Mouse (Mus musculus) spleen, adult 2 months (tissue): ENCODE results near the gene Fam104a. TPM values are rescaled to one million over a fixed set of nuclear protein-coding genes. Genes with fewer than 3 reads are reported as not detected.

ENCODE experiments used
- DNase-seq, 2 experiments: peaks; one replicate each; pipeline versions ENCODE4 v3.0.0 to v3.0.0-alpha.2; 2012 to 2021; ENCODE audit warnings: low spot score in 2 of 2, low read depth in 1 of 2
- H3K27ac ChIP-seq: fragments of 200-500 bp; 2 replicates; pipeline ENCODE4 v1.5.1; 2012; ENCODE audit warnings: low read length, inconsistent platforms; ENCODE audit not compliant: insufficient read depth
- H3K27me3 ChIP-seq: fragments of 200-500 bp; 2 replicates; pipeline ENCODE4 v1.6.1; 2012; ENCODE audit warnings: mild to moderate bottlenecking, moderate library complexity, low read length, inconsistent platforms; ENCODE audit not compliant: control insufficient read depth, insufficient read depth
- H3K36me3 ChIP-seq: fragments of 200-500 bp; 2 replicates; pipeline ENCODE4 v1.6.1; 2012; ENCODE audit warnings: mild to moderate bottlenecking, low read length, inconsistent platforms; ENCODE audit not compliant: control insufficient read depth, insufficient read depth
- H3K4me1 ChIP-seq: fragments of 200-500 bp; 2 replicates; pipeline ENCODE4 v1.6.1; 2011; ENCODE audit warnings: inconsistent platforms; ENCODE audit not compliant: control insufficient read depth, insufficient read depth, insufficient read length
- H3K4me3 ChIP-seq: fragments of 200-500 bp; 2 replicates; pipeline ENCODE4 v1.5.1; 2011; ENCODE audit warnings: mild to moderate bottlenecking, inconsistent platforms; ENCODE audit not compliant: insufficient read depth, insufficient read length; ENCODE audit errors: extremely low read depth
- CTCF ChIP-seq: fragments of 200-500 bp; IDR thresholded peaks from 2 replicates; pipeline ENCODE4 v1.5.1; 2011; ENCODE audit warnings: mild to moderate bottlenecking, inconsistent platforms; ENCODE audit not compliant: insufficient read depth, insufficient read length, insufficient replicate concordance; ENCODE audit errors: extremely low read depth
- POLR2A ChIP-seq: fragments of 200-500 bp; IDR thresholded peaks from 2 replicates; pipeline ENCODE4 v1.6.1; 2011; ENCODE audit warnings: low read depth, low read length, inconsistent platforms
- WGBS: fragments of 180-500 bp; shearing (Covaris S2); methylation state at CpG from one replicate; pipeline ENCODE4 v1.1.7; 2018; 5-methylcytosine and 5-hydroxymethylcytosine counted together
- polyA plus RNA-seq: library from polyadenylated mRNA; depleted of rRNA; stranded (reverse); fragments of >200 nt; gene quantifications from 2 replicates; pipeline ENCODE4 v1.2.3, GENCODE M21; 2012

Fam104a gene
- polyA plus RNA-seq, 1 experiment: 20.1 TPM

DNA sequence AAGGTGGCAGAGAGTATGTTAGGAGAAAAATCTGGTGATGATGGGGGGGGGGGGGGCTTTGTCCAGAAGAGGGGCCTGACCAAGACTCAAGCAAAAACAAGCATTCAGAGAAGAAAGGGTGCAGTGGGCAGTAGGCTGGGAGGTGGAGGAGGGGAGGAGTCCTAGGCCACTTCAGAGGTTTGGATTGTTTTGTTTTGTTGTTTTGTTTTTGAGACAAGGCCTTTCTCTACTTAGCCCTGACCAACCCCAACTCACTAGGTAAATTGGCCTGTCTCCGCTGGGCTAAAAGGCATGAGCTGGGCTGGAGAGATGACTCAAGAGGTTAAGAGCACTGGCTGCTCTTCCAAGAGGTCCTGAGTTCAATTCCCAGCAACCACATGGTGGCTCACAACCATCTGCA, 27.1 kb upstream of the Fam104a start:
- TF ChIP-seq POLR2A (no peak), CTCF (no peak)
- H3K36me3 ChIP-seq: no peaks in the 10 kb centered on the region
- WGBS: 91% methylated on average over 1 of the region's 1 CpGs

DNA sequence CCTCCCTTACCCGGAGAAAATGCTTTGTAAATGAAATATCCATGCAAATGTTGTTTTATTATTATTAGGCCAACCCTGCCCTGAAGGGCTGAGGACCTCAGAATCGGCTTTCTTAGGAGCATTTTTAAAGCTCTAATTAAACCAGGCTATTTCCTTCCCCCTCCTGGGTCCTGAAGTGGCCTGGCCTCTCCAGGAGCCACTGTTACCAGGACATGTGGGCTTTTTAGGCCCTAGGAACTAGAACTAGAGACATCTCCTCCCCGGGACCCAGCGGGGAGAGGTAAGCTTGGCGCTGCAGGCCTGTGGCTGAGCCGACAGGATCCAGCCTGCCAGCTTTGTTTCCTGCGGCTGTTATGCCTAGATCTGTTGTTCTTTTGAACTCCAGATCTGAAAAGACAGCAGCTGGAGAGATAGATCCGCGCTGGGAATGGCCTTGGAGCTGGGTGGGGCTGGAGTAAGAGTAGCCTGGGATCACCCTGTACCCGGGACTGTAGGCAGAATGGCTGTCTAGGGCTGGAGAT, 26.4 kb upstream of the Fam104a start:
- Histone ChIP-seq H3K4me1 (no peaks in the 10 kb centered on the region), H3K27ac (peak overlapping the region; percentile 25; the same call in 1 of the 2 replicates), H3K36me3 (no peaks in the 10 kb centered on the region), H3K4me3 (no peak overlapping the region), H3K27me3 (no peaks in the 10 kb centered on the region)
- WGBS: 23% methylated on average over 10 of the region's 10 CpGs
- DNase-seq: no peak
- TF ChIP-seq POLR2A (no peak), CTCF (no peak)

More for the DNA sequence above, 27.1 kb upstream of the Fam104a start:
- no peaks in the 10 kb centered on the region for H3K27me3 ChIP-seq
- no peak overlapping the region for H3K27ac ChIP-seq
- no peaks in the 10 kb centered on the region for H3K4me1 ChIP-seq
- DNase-seq: no peak
- H3K4me3 ChIP-seq: no peak overlapping the region

DNA sequence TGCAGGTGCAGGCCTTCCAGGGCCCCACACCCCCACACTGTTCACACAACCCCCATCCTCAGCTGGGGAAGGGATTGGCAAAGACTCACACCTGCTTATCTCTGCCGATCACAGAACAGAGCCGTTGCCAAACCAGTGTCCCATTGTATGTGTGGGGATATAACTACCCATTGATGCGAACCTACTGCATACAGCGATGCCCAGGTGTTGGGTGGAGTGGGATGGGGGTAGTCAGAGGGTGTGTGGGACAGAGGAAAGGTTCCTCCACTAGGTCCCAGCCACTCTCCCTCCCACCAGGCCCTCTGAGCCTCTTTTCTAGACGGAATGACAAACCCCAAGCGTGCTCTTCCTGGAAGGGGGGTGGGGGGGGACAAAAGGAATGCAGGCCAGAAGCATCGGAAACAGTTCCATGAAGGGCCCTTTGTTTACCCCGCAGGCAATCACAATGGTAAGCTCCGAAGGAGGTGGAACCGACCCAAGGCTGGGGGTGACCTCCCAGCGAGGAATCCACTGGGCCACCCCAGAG, 25.8 kb upstream of the Fam104a start, which contains the start of gene Cpsf4l:
Gene Cpsf4l (minus strand): TSS at position 287 of the 526 bp plus-strand sequence.
- H3K27me3 ChIP-seq: no peaks in the 10 kb centered on the region
- no peaks in the 10 kb centered on the region for H3K36me3 ChIP-seq
- no peak within 1 kb of the TSS for H3K4me3 ChIP-seq
- DNase-seq: no peak
- H3K4me1 ChIP-seq: no peaks in the 10 kb centered on the region
- WGBS: 62% methylated on average over 11 of the region's 11 CpGs
- TF ChIP-seq CTCF (no peak), POLR2A (no peak)
- H3K27ac ChIP-seq: peak within 1 kb of the TSS; percentile 25; the same call in 1 of the 2 replicates

DNA sequence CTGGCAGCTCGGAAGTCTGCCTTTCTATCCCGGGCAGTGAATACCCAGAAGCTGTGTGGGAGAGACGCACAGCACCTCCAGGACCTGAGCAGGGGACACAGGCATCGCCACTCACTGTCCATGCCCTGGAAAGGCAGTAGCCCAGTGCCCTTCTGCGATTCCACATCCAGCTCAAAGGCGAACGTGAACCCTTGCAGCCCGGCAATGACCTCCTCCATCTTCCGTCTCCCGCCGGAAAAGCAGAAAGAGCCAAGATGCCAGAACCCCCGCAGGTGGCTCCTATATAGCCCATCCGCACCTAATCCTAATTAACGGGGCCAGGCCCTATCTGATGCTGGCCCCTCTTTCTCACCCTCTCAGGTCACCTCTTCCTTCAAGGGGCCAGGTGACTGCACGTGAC, 25.3 kb upstream of the Fam104a start:
- 88% methylated on average over 15 of the region's 15 CpGs for WGBS
- H3K27ac ChIP-seq: no peak overlapping the region
- no peak for TF ChIP-seq POLR2A
- no peak for TF ChIP-seq CTCF
- H3K27me3 ChIP-seq: no peaks in the 10 kb centered on the region
- no peak for DNase-seq
- H3K4me1 ChIP-seq: no peaks in the 10 kb centered on the region
- no peaks in the 10 kb centered on the region for H3K36me3 ChIP-seq
- no peak overlapping the region for H3K4me3 ChIP-seq

DNA sequence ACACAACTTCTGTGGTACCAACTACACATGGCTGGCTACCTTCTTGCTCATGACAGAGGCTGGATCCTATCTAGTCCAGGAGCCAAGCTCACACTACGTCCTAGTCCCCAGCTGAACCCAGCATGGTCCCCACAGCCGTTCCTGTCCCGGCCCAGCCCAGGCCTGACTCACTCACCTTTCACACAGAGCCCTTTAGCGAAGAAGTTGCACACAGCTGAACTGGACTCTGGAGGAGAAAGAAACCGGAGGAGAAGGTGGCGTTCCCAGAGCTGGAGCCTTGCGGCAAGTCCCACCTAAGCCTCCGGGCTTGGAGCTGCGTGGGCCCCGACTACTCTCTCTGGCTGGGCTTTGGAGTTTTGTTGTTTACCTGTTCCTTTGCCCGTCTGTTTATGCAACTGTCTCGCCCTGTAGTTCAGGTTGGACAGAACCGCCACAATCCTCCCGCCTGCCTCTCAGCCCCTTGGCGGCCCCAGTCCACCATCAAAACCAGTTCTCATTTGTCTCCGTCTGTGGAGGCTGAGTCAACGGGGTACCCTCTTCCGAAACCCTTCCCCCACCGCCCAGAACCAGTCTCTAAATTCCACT, 24.8 kb upstream of the Fam104a start:
- TF ChIP-seq CTCF (no peak), POLR2A (no peak)
- no peaks in the 10 kb centered on the region for H3K27me3 ChIP-seq
- DNase-seq: no peak
- no peak overlapping the region for H3K27ac ChIP-seq
- no peak overlapping the region for H3K4me3 ChIP-seq
- no peaks in the 10 kb centered on the region for H3K4me1 ChIP-seq
- WGBS: 90% methylated on average over 19 of the region's 19 CpGs
- H3K36me3 ChIP-seq: no peaks in the 10 kb centered on the region

DNA sequence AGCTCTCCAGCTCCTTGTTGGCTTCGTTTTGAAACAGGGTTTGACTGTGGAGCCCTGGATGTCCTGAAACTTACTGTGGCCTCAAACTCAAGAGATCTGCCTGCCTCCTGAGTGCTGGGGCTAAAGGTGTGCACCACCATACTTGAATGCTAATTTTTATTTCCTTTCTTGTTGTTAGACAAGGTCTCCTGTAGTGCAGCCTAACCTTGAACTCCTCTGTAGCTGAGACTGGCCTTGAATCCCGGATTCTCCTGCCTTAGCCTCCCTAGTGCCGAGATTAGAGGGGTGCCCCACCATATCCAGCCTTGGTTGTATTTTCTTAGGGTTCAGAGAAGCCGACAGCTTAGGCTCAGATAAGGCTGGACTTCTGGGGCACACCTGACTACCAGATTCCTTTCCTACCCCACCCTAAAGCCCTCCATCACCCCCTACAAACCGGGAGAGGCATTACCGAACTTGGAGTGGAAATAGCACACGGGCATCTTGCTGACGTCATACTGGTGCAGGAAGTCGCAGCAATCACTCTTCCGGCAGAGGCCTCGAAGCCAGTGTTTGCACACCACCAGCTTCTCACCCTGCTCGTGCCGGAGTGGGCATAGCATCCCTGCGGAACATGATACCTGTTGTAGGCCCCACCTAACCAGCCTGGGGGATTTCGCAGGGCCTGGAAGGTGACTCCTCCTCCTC, 22.2 kb upstream of the Fam104a start:
- Histone ChIP-seq H3K27me3 (no peaks in the 10 kb centered on the region), H3K27ac (no peak overlapping the region), H3K4me1 (no peaks in the 10 kb centered on the region), H3K4me3 (no peak overlapping the region), H3K36me3 (no peaks in the 10 kb centered on the region)
- 85% methylated on average over 15 of the region's 15 CpGs for WGBS
- TF ChIP-seq CTCF (no peak), POLR2A (no peak)
- no peak for DNase-seq

DNA sequence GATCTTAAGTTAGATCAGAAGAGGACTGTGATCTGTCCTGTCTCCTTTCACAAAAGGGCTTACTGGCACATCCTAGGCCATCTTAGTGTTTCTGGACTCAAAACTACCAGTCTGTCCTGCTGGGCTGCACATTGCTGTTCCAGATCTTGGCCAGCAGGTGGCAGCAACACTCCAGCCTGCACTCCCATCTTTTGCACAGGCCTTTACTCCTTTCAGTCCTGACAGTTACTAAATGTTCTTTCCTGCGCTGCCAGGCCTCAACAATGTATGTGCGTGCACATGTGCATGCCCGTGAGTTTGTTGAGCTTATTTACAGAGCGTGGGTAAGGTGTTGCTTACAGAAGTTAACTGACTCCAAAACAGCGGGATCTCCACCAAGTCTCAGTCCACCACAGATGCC, 19.8 kb upstream of the Fam104a start:
- peak; percentile 29 to 65 for DNase-seq
- no peaks in the 10 kb centered on the region for H3K36me3 ChIP-seq
- no peak overlapping the region for H3K4me3 ChIP-seq
- H3K4me1 ChIP-seq: no peaks in the 10 kb centered on the region
- WGBS: 32% methylated on average over 5 of the region's 5 CpGs
- H3K27me3 ChIP-seq: no peaks in the 10 kb centered on the region
- H3K27ac ChIP-seq: no peak overlapping the region
- TF ChIP-seq POLR2A: no peak
- peak; percentile 97 for TF ChIP-seq CTCF
